Mouse (Mus musculus) c-Kit-negative CD71-positive TER-119-positive erythroid progenitor cells, embryonic 14.5 days (primary cell): ENCODE measurements around the gene Kcnip1.

Source experiments
- DNase-seq: peaks from one replicate; pipeline ENCODE4 v3.0.0-alpha.2; 2013; ENCODE audit warnings: low read depth, low spot score

The Kcnip1 gene

DNA sequence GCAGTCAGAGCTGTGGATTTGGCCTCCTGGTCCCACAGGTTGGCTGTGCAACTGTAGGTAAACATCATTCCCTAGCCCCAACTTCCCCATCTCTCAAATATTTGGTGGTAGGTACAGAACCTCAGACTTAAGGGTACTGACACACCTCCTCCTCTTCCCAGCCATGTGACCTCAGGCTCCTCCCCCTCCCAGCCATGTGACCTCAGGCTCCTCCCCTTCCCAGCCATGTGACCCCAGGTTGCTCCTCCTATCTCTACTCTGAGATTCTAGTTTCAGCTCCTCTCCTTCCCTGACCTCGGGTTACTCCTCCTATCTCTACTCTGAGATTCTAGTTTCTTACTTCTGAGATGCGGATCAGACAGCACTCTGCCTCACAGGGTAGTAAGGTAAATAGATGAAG is 163.2 kb downstream of the Kcnip1 start:
- no peak for DNase-seq

GRCm38 (mm10) chr11:33827829-33828206 is 165.1 kb downstream of the Kcnip1 start:
- no peak for DNase-seq

DNA sequence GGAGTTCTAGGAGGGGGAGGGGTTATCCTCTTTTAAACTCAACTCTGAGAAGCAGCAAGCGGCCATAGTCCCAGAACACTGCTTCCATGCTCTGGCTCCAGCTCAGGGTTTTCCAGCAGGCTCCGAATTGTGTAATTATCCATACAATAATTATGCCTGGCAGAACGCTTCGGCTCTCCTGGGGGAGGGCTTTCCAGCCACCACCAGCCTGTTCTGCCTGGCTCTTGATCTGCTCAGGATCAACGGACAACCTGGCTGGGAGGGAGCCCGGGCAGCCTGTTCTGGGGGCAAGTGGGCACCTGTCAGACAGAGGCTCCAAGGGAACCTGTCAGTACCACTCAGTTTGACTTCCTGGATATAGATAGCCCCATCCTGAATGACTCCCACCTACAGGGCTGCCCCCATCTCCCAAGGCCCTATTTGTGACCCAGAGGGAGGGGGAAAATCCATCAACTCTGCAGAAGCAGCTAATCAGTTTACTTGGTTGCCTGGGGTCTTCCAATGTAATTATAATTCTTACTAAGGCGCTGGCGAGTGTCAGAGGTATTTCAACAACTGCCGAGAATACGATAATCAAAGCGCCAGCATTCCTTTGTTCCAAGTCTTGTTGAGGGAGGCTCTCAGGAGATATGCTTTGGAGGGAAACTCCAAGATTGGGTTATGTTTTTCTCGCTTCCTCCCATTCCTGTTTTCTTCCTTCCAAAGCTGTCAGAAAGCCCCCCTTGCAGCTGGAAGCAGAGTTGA is 165.7 kb downstream of the Kcnip1 start:
- DNase-seq = no peak

DNA sequence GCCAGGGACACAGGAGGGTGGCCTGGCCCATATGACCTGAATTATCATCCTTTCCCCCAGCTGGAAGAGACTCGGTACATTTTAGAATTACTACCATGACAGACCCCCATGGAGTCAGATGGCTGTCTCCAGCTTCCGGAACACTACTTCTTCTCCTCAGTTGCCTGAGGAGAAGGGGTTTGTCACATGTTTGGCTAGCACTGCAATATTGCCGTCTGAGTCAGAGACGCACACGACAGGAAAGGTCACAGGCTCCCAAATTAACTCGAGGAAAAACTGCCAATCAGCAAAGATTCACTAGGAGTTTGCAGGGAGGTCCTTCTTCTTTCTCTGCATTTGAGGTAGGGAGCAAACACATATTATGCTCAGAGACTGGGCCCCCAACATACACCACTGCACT is 168.2 kb downstream of the Kcnip1 start:
- no peak for DNase-seq

- DNase-seq = no peak
Measured at GRCm38 (mm10) chr11:33821331-33821730, 171.6 kb downstream of the Kcnip1 start.

DNA sequence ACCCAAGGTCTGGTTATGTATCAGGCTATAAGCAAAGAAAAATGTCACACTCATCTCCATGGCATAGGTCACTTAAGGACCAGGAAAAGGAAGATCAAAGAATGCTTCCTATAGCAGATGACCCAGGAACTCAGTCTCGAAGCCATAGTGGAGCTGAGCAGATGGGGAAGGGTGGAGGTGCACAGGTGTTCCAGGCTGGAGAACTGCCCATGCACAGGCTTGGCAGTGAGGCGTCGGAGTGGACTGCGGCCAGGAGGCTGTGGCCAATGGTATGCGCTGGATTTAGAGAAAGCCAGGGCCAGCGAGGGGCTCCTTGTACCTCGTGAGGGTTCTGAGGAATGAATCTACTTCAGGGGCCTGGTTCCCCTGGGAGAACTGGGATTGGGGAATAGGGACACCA is 172.1 kb downstream of the Kcnip1 start:
- no peak for DNase-seq

GRCm38 (mm10) chr11:33818861-33819503 is 174.0 kb downstream of the Kcnip1 start:
- no peak for DNase-seq

GRCm38 (mm10) chr11:33816020-33816419 is 176.9 kb downstream of the Kcnip1 start:
- DNase-seq = no peak

- no peak for DNase-seq
Measured at GRCm38 (mm10) chr11:33810105-33810504, 182.8 kb downstream of the Kcnip1 start.

GRCm38 (mm10) chr11:33803093-33803492 is 189.9 kb downstream of the Kcnip1 start:
- DNase-seq = no peak

- DNase-seq = no peak
Measured at GRCm38 (mm10) chr11:33800436-33801088, 192.4 kb downstream of the Kcnip1 start.

- no peak for DNase-seq
Measured at GRCm38 (mm10) chr11:33799933-33800332, 193.0 kb downstream of the Kcnip1 start.

DNA sequence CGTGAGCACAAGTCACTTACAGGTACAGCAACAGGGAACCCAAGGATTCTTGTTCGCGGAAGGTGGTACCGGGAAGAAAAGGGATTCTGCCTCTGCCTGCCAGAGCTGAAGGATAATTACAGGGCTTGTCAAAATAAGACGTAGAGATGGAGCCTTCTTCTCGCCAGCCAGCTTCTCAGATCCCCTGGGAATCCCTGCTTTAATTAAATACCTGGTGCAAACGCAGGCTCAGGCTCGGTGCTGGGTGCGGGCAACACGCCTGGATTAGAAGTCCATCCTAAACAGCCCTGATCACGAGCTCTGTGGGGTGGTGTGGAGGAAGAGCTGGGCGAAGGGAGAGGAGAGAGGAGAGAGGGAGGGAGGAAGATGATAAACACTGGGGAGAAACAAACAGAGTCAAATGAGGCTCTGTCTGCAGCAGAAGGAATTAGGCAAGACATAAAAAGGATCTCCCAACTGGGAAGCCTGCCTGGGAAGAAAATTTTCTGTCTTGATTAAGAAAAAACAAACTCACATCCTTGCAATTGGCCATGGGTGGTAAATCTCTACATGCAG is 194.8 kb downstream of the Kcnip1 start:
- DNase-seq = no peak

- DNase-seq = no peak
Measured at GRCm38 (mm10) chr11:33787362-33787761, 205.6 kb downstream of the Kcnip1 start.

- DNase-seq = no peak
Measured at GRCm38 (mm10) chr11:33786572-33786971, 206.4 kb downstream of the Kcnip1 start.

GRCm38 (mm10) chr11:33781561-33781971 is 211.4 kb downstream of the Kcnip1 start:
- DNase-seq = no peak

- DNase-seq = no peak
Measured at GRCm38 (mm10) chr11:33780263-33780662, 212.7 kb downstream of the Kcnip1 start.

DNA sequence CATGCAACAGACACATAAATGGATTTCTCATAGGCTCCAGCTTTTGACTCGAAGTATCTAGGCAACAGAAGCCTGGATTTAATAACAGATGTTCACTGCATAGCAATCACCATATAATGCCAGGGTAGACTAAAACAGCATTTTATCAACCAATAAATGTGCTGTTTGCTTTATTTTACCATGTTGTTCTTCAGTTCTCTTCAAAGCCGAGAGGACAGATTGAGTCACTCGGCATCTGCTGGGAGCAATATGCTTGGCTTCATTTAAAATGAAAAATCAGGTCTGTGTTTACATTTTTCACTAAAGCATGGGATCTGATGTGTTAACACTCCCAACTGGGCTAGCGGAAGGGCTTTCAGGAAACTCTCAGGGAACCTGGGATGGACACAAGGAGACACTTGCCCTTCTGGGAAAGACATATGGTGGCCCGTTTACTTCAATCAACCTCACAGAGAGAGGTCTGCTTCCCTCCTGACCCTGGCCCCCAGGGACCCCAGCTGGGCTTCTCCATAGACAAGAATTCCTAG is 220.3 kb downstream of the Kcnip1 start:
- no peak for DNase-seq

DNA sequence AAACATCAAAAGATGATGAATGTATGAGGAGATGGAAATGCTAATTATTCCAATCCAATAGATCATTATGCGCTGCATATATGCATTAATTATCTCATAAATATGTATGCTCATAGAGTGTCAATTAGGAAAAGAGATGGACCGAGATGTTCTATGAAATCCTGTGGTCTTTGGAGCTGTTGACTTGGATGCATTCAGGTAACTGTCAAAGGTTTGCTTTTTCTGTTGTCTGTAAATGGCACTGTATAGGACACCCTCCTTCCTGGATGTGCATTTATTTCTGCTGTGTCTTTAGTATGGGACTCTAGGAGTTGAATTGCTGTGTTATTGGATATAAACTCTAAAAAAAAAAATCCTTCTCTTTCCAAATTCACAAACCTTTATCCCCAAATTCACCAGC is 220.9 kb downstream of the Kcnip1 start:
- DNase-seq = no peak

- no peak for DNase-seq
Measured at GRCm38 (mm10) chr11:33766976-33767938, 225.7 kb downstream of the Kcnip1 start.

GRCm38 (mm10) chr11:33761201-33761755 is 231.7 kb downstream of the Kcnip1 start:
- DNase-seq = no peak
